Mouse (Mus musculus): ENCODE measurements around the gene Pnpla1. TPM values are rescaled to one million over a fixed set of nuclear protein-coding genes. Genes with fewer than 3 reads are reported as not detected.

Pnpla1 gene
- total RNA-seq, 2 experiments from 2014 or later, result 0.04 TPM; not detected in 1

DNA sequence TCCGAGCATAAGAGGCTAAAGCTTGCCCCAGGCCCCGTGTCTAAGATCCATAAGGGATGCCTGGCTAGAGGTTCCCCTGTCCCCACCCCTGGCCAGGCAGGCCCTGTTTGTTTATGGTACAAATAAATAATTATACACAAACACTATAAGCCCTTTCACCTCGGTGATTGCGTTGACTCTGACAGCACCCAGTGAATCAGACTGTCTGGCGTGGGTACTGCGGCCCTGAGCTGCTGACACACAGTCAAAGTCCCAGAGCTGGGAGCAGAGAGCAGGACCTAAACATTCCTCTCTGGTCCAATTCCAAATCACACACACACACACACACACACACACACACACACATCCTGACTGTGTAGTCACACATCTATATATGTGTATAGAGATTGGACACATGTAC, 55.7 kb downstream of the Pnpla1 start:
- intact Hi-C loops (cut with DNase I; ENCODE audit: low total_unique reads), result no loop called here
- no peak for DNase-seq

- intact Hi-C loops (cut with DNase I; ENCODE audit: low total_unique reads), result no loop called here
- no peak for DNase-seq
These were observed 56.9 kb downstream of the Pnpla1 start, which contains the start of gene 4930539E08Rik for GRCm38 (mm10) chr17:28915060-28915628. Gene 4930539E08Rik (minus strand): TSS chr17:28915324.

DNA sequence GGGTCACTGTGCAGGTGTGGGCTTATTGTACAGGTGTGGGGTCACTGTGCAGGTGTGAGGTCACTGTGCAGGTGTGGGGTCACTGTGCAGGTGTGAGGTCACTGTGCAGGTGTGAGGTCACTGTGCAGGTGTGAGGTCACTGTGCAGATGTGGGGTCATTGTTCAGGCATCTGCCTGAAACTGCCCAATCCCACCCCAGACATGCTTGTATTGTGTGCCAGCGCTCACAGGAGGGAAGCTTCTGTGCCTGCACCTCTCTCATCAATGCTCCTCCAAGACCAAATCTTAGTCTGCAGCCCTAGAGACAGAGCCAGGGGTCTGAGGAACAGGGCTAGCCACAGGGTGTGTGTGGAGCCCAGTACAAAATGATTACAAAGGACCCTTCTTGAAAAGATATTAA, 58.3 kb downstream of the Pnpla1 start:
- no peak for DNase-seq
- intact Hi-C loops (cut with DNase I; ENCODE audit: low total_unique reads), result no loop called here

GRCm38 (mm10) chr17:28921086-28921485, 62.9 kb downstream of the Pnpla1 start:
- intact Hi-C loops (cut with DNase I; ENCODE audit: low total_unique reads), result loop anchor here (5.0 kb wide), 1 partner anchor 34 kb away; no protein-coding TSS in a partner anchor
- DNase-seq, result no peak

DNA sequence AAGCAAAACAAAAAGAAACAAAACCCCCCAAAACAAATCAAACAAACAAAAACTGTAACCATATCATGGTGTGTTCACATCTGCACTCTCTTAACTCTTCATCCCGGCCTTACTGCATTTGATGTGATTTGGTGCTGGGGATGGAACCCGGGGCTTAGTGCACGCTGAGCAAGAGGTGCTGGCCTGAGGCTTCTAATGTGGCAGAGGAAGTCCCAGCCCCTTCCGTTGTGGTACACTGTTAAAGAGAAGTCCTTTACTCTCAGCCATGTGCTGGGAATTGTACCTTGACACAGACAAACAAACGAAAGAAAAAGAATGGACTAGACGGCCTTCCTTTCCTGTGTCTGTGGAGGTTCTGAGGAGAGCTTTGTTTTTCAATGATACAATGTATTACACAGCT, 63.9 kb downstream of the Pnpla1 start:
- intact Hi-C loops (cut with DNase I; ENCODE audit: low total_unique reads), result loop anchor here (5.0 kb wide), 1 partner anchor 35 kb away; no protein-coding TSS in a partner anchor
- DNase-seq, result no peak

DNA sequence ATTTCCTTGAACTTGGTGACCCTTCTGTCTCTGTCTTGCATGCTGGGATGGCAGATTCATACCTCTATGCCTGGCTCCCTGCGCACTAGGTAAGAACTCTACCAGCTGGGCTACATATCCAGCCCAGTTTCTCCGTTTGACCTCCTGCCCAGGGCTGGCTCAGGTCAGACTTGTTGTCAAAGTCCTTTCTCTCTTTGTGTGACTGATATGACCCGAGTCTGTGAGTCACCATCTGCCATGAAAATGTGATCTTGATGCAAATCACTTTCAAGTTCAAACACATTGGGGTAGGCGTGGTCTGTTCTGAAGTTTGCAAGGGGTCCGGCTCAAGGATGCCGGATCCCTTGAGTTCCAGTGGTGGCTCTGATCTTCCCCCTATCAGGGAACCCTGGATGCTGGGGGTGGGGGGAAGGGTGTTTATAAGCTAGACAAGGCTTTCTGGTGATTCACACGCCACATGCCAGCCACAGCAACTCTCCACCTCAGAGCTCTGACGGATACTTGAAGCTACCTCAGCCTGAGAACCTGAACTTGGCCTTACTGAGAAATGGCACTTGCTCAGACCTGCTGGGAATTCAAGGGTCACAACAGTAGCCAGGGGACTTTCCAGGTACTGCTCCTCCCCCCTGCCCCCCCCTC, 66.9 kb downstream of the Pnpla1 start:
- no peak for DNase-seq
- intact Hi-C loops (cut with DNase I; ENCODE audit: low total_unique reads), result loop anchor here (5.0 kb wide), 2 partner anchors 38 to 163 kb away; no protein-coding TSS in a partner anchor

- DNase-seq, result peak; percentile 77
- intact Hi-C loops (cut with DNase I; ENCODE audit: low total_unique reads), result loop anchor here (5.0 kb wide), 1 partner anchor 164 kb away; no protein-coding TSS in a partner anchor
These were observed 68.2 kb downstream of the Pnpla1 start for GRCm38 (mm10) chr17:28926380-28926779.

GRCm38 (mm10) chr17:28926866-28927635, 68.8 kb downstream of the Pnpla1 start:
- intact Hi-C loops (cut with DNase I; ENCODE audit: low total_unique reads), result loop anchor here (5.0 kb wide), 1 partner anchor 165 kb away; no protein-coding TSS in a partner anchor
- DNase-seq, result peak; percentile 39

DNA sequence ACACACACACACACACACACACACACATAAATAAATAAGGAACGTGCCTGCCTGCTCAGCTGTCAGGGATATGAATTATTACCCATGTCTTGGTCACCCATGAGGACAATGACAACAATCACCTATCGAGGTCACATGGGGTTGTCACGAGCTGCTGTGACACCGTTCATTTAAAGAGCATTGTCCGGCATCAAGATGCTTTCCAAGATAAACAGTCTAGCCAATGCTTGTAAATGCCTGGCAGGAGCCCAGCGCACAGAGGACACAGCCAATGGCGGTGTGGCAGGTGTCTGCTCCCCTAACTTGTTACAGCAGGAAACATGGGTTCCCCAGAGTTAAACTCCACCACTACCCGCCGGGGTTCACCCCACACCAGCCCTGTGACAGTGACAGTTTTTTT, 69.8 kb downstream of the Pnpla1 start:
- intact Hi-C loops (cut with DNase I; ENCODE audit: low total_unique reads), result loop anchor here (5.0 kb wide), 1 partner anchor 166 kb away; no protein-coding TSS in a partner anchor
- DNase-seq, result no peak

- DNase-seq, result no peak
- intact Hi-C loops (cut with DNase I; ENCODE audit: low total_unique reads), result loop anchor here (5.0 kb wide), 1 partner anchor 167 kb away; no protein-coding TSS in a partner anchor
These were observed 71.2 kb downstream of the Pnpla1 start for GRCm38 (mm10) chr17:28929369-28929768.

GRCm38 (mm10) chr17:28930392-28931074, 72.3 kb downstream of the Pnpla1 start:
- intact Hi-C loops (cut with DNase I; ENCODE audit: low total_unique reads), result no loop called here
- DNase-seq, result peak; percentile 92

- intact Hi-C loops (cut with DNase I; ENCODE audit: low total_unique reads), result no loop called here
- no peak for DNase-seq
These were observed 73.4 kb downstream of the Pnpla1 start for GRCm38 (mm10) chr17:28931436-28932211.

DNA sequence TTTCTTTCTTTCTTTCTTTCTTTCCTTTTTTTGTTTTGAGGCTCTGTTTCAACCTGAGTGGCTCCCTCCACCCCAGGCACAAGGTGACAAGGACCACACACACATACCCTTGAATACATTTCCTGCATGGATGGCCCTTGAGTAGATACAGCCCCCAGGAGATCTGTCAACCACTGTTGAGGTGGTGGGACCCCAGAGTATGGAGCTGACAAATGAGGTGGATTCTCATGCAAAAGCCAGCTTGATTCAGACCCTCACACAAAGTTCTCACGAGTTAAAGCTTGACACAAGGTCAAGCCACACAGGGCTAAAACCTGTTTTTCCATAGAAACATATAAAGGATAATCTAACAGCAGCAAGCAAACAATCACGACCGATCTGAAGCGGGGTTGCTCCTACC, 74.1 kb downstream of the Pnpla1 start:
- intact Hi-C loops (cut with DNase I; ENCODE audit: low total_unique reads), result no loop called here
- no peak for DNase-seq

DNA sequence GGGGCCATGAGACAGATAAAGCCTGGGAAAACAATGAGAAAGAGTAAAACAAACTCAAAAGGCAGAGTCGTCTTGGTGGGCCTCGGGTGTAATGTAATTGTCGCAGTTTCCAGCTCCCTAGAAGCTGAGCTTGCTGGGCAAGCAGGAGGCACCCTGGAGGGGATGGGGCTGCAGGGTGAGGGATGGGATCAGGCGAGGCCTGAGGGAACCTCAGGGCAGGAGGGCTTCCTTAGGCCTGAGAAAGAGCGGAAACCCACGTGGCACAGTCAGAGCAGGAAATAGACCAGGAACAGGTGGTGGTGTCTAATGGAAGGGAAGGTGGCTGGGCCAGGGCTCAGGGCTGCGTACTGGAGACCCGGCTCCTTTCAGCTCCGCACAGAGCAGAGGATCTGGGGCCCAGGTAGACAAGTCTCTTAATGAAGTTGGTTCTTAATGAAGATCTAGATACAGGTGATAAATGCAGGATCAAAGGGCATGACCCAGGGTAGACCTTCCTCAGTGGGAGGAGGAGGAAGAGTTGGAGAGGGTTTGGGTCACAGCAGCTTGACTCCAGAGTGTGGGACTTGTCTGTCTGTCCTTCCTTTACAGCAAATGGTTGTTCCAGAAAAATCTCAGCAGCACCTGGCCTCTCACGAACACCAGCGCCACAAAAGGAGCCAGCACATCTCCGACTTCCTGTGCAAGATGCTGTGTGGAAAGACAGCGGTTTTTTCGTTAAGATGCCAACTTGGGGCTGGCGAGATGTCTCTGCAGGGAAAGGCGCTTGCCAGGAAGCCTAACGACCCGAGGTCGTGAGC, 76.1 kb downstream of the Pnpla1 start:
- intact Hi-C loops (cut with DNase I; ENCODE audit: low total_unique reads), result no loop called here

DNA sequence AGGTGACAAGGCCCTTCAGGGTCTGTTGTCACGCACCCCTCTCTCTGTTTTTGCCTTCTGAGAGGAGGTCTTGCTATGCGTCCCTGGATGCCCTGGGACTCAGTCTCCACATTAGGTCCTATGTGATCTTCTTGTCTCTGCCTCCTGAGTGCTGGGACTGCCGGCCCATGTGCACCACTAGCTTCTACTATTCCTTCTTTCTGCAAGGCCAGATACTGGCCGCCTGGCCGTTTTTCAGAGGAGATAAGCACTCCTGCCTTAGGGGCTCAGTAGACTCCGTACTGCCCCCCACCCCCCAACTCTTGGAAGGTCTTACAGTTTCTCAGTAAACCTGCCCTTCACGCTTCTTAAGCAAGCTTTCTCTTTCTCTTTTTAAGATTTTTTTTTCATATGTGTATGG, 77.9 kb downstream of the Pnpla1 start:
- intact Hi-C loops (cut with DNase I; ENCODE audit: low total_unique reads), result no loop called here
- no peak for DNase-seq

More for the DNA sequence above, 76.1 kb downstream of the Pnpla1 start:
- DNase-seq, result no peak

GRCm38 (mm10) chr17:28936622-28937345, 78.6 kb downstream of the Pnpla1 start:
- peak; percentile 59 for DNase-seq
- intact Hi-C loops (cut with DNase I; ENCODE audit: low total_unique reads), result no loop called here

Measured in gastrocnemius, postnatal 14 days (tissue).